Mouse (Mus musculus): ENCODE measurements around the gene Inppl1. TPM values are rescaled to one million over a fixed set of nuclear protein-coding genes. Genes with fewer than 3 reads are reported as not detected.

The Inppl1 gene
- polyA plus RNA-seq (2015; fragmentation: Nextera tagmentation; extraction: Ambion mirVana), result 49.4 and 56.6 TPM in 2 replicates

- H3K4me3 ChIP-seq, result peak within 1 kb of the TSS; percentile 85
- H3K9ac ChIP-seq, result peak within 1 kb of the TSS; percentile 82
- H3K4me1 ChIP-seq, result peaks cover 31% of the 10 kb centered on the region
- peak within 1 kb of the TSS; percentile 98 for H3K27ac ChIP-seq
- H3K9me3 ChIP-seq, result no peaks in the 10 kb centered on the region
- H3K4me2 ChIP-seq, result peak within 1 kb of the TSS; percentile 84
- WGBS, result under 1% methylated on average over 62 of the region's 64 CpGs
- peak; percentile 80 for ATAC-seq (ENCODE audit: insufficient number of reproducible peaks, low FRiP score, low TSS enrichment, low read depth)
- peaks cover 11% of the 10 kb centered on the region for H3K36me3 ChIP-seq
- H3K27me3 ChIP-seq, result no peaks in the 10 kb centered on the region
Observed at GRCm38 (mm10) chr7:101837606-101838471, at the start of gene Inppl1. Gene Inppl1 (minus strand): TSS chr7:101838229.

GRCm38 (mm10) chr7:101886274-101886673 lies 48.2 kb upstream of the Inppl1 start:
- 83% methylated on average over 6 of the region's 6 CpGs for WGBS

DNA sequence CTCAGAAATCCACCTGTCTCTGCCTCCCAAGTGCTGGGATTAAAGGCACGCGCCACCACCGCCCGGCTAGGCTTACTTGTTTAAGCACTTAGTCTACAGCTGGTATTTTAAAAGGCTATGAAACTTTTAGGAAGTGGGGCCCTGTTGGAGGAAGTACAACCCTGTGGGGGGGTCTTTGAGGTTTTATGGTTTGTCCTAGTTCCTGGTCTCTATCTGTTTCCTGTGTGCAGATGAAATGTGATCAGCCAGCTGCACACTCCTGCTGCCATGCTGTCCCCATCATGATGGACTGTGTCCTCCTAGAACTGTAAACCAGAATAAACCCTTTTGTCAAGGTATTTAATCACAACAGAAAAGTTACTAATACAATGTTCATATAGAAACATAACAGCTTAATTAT lies 46.1 kb upstream of the Inppl1 start:
- Histone ChIP-seq H3K4me1 (no peaks in the 10 kb centered on the region), H3K4me3 (no peak overlapping the region), H3K9me3 (no peaks in the 10 kb centered on the region), H3K9ac (no peak overlapping the region), H3K27ac (no peak overlapping the region), H3K4me2 (no peak overlapping the region), H3K36me3 (no peaks in the 10 kb centered on the region), H3K27me3 (no peaks in the 10 kb centered on the region)
- 84% methylated on average over 4 of the region's 4 CpGs for WGBS
- no peak for ATAC-seq (ENCODE audit: insufficient number of reproducible peaks, low FRiP score, low TSS enrichment, low read depth)

More at GRCm38 (mm10) chr7:101886274-101886673, 48.2 kb upstream of the Inppl1 start:
- H3K27ac ChIP-seq, result no peak overlapping the region
- no peak overlapping the region for H3K9ac ChIP-seq
- ATAC-seq (ENCODE audit: insufficient number of reproducible peaks, low FRiP score, low TSS enrichment, low read depth), result no peak
- H3K4me2 ChIP-seq, result no peak overlapping the region
- H3K4me1 ChIP-seq, result no peaks in the 10 kb centered on the region
- H3K4me3 ChIP-seq, result no peak overlapping the region
- H3K27me3 ChIP-seq, result no peaks in the 10 kb centered on the region
- no peaks in the 10 kb centered on the region for H3K9me3 ChIP-seq
- H3K36me3 ChIP-seq, result no peaks in the 10 kb centered on the region

- no peak for ATAC-seq (ENCODE audit: insufficient number of reproducible peaks, low FRiP score, low TSS enrichment, low read depth)
- no peak overlapping the region for H3K4me2 ChIP-seq
- no peaks in the 10 kb centered on the region for H3K36me3 ChIP-seq
- no peak overlapping the region for H3K27ac ChIP-seq
- no peak overlapping the region for H3K4me3 ChIP-seq
- H3K27me3 ChIP-seq, result no peaks in the 10 kb centered on the region
- H3K9ac ChIP-seq, result no peak overlapping the region
- H3K9me3 ChIP-seq, result no peaks in the 10 kb centered on the region
- no peaks in the 10 kb centered on the region for H3K4me1 ChIP-seq
- WGBS, result 71% methylated on average over 9 of the region's 9 CpGs
Observed at GRCm38 (mm10) chr7:101882413-101883154, 44.6 kb upstream of the Inppl1 start.

DNA sequence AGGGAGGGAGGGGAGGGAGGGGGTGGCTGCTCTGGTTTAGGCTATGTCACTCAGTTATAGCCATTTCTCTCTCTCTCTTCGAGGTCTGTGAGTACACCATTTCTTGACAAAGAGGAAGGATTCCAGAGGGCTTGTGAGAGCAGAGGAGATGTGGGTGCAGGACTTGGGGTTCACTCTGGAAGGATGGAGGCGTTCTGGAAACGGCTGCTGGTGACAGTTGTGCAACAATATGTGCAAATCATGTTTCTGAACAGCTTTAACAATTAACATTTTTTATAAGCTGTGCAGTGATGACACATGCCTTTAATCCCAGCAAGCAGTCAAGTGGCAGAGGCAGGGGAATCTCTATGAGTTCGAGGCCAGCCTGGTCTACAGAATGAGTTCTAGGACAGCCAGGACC lies 42.8 kb upstream of the Inppl1 start:
- Histone ChIP-seq H3K27ac (no peak overlapping the region), H3K9me3 (no peaks in the 10 kb centered on the region), H3K4me2 (no peak overlapping the region), H3K4me1 (no peaks in the 10 kb centered on the region), H3K27me3 (no peaks in the 10 kb centered on the region), H3K4me3 (no peak overlapping the region), H3K36me3 (no peaks in the 10 kb centered on the region), H3K9ac (no peak overlapping the region)
- WGBS, result 74% methylated on average over 4 of the region's 4 CpGs
- no peak for ATAC-seq (ENCODE audit: insufficient number of reproducible peaks, low FRiP score, low TSS enrichment, low read depth)

- 94% methylated on average over 1 of the region's 1 CpGs for WGBS
- no peak overlapping the region for H3K4me2 ChIP-seq
- H3K4me1 ChIP-seq, result no peaks in the 10 kb centered on the region
- no peaks in the 10 kb centered on the region for H3K9me3 ChIP-seq
- no peaks in the 10 kb centered on the region for H3K27me3 ChIP-seq
- H3K4me3 ChIP-seq, result no peak overlapping the region
- no peak overlapping the region for H3K9ac ChIP-seq
- no peak for ATAC-seq (ENCODE audit: insufficient number of reproducible peaks, low FRiP score, low TSS enrichment, low read depth)
- H3K36me3 ChIP-seq, result no peaks in the 10 kb centered on the region
- H3K27ac ChIP-seq, result no peak overlapping the region
Observed at GRCm38 (mm10) chr7:101875978-101876377, 37.9 kb upstream of the Inppl1 start.

DNA sequence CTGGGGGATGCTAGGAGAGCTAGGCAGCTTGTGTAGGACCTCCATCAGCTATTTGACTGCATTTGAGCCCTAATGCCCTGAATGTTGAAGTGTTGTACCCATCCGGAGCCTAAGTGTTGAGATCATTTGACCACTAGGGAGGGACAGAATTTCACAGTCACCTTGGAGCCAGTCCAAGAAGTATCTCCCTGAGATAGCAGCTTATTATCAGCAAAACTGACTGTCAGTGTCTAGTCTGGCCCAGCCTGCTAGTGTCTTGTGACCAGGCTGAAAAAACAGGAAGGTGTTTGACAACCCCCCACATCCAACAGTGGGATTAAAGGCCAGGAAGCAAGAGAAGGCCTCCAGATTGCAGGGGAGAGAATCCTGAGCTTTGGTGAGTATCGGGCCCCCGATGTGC lies 33.3 kb upstream of the Inppl1 start:
- no peaks in the 10 kb centered on the region for H3K9me3 ChIP-seq
- no peak overlapping the region for H3K4me3 ChIP-seq
- H3K27me3 ChIP-seq, result no peaks in the 10 kb centered on the region
- no peak overlapping the region for H3K27ac ChIP-seq
- H3K36me3 ChIP-seq, result no peaks in the 10 kb centered on the region
- no peak for ATAC-seq (ENCODE audit: insufficient number of reproducible peaks, low FRiP score, low TSS enrichment, low read depth)
- no peak overlapping the region for H3K4me2 ChIP-seq
- WGBS, result 83% methylated on average over 3 of the region's 3 CpGs
- H3K4me1 ChIP-seq, result no peaks in the 10 kb centered on the region
- no peak overlapping the region for H3K9ac ChIP-seq

GRCm38 (mm10) chr7:101870629-101871028 lies 32.6 kb upstream of the Inppl1 start, which contains the start of gene Folr1:
Gene Folr1 (minus strand): TSS chr7:101870788.
- ATAC-seq (ENCODE audit: insufficient number of reproducible peaks, low FRiP score, low TSS enrichment, low read depth), result no peak
- Histone ChIP-seq H3K9ac (no peak within 1 kb of the TSS), H3K4me3 (no peak within 1 kb of the TSS), H3K9me3 (no peaks in the 10 kb centered on the region), H3K27ac (no peak within 1 kb of the TSS), H3K36me3 (no peaks in the 10 kb centered on the region), H3K4me2 (no peak within 1 kb of the TSS), H3K4me1 (no peaks in the 10 kb centered on the region), H3K27me3 (no peaks in the 10 kb centered on the region)
- WGBS, result 42% methylated on average over 2 of the region's 2 CpGs

GRCm38 (mm10) chr7:101869163-101869500 lies 31.1 kb upstream of the Inppl1 start:
- Histone ChIP-seq H3K9me3 (no peaks in the 10 kb centered on the region), H3K9ac (no peak overlapping the region), H3K36me3 (no peaks in the 10 kb centered on the region), H3K4me2 (no peak overlapping the region), H3K4me1 (no peaks in the 10 kb centered on the region), H3K27ac (no peak overlapping the region), H3K4me3 (no peak overlapping the region), H3K27me3 (no peaks in the 10 kb centered on the region)
- ATAC-seq (ENCODE audit: insufficient number of reproducible peaks, low FRiP score, low TSS enrichment, low read depth), result no peak
- 66% methylated on average over 7 of the region's 7 CpGs for WGBS

DNA sequence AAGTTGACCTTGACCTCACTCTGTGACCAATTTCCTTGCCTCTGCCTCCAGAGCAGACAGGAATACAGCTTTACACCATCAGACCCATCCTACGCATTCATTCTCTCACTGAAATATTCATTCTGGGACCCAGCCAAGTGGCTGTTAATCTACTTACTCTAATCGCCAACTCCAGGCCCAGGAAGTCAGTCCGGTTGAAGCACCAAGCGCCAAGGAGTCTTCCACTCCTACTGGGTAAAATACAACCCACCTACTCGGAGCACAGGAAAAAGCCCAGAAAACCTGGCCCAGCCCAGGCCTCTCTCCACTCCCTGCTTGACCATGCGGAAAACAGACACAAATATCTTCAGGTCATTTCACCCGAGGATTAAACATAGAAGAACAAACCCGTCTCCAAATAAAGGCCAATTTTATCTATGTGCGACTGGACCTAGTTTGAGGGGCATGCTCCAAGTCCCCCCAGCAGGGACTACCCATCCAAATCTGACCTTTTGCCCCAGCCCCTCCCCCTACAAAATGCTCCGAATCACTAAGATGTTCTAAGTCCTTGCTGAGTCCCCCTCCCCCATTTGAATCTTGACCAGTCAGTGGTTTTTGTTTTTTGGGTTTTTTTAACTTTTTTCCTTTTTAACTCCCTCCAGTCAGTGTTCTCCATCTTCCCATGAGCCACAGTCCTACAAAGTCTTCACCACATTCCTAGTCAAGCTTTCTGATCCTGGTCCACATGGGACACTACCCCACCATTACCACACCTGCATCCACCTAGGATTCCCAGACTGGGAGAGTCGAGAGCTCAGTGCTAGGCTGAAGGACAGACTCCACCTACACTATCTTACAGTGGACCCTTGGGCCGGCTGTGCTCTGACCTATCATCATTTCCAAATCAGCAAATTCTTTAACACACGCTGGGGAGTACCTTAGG lies 30.5 kb upstream of the Inppl1 start:
- no peak for ATAC-seq (ENCODE audit: insufficient number of reproducible peaks, low FRiP score, low TSS enrichment, low read depth)
- no peaks in the 10 kb centered on the region for H3K36me3 ChIP-seq
- H3K4me3 ChIP-seq, result no peak overlapping the region
- H3K9ac ChIP-seq, result no peak overlapping the region
- H3K9me3 ChIP-seq, result no peaks in the 10 kb centered on the region
- 76% methylated on average over 13 of the region's 13 CpGs for WGBS
- no peak overlapping the region for H3K4me2 ChIP-seq
- H3K27me3 ChIP-seq, result no peaks in the 10 kb centered on the region
- no peak overlapping the region for H3K27ac ChIP-seq
- no peaks in the 10 kb centered on the region for H3K4me1 ChIP-seq

DNA sequence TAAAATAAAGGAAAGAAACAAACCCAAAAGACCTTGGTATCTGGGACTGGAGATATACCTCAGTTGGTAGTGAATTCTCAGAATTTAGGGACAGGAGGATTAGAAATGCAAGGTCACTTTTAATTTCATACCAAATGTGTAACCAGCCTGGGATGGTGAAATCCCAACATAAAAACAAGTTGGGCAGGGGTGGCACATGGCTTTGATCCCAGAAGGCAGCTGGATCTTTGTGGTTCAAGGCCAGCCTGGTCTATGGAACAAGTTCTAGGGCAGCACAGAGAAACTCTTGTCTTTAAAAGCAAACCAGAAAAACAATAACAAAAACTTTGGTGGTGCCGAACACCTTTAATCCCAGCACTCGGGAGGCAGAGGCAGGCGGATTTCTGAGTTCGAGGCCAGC lies 29.5 kb upstream of the Inppl1 start:
- H3K27me3 ChIP-seq, result no peaks in the 10 kb centered on the region
- H3K4me2 ChIP-seq, result no peak overlapping the region
- no peak overlapping the region for H3K4me3 ChIP-seq
- 89% methylated on average over 4 of the region's 4 CpGs for WGBS
- no peaks in the 10 kb centered on the region for H3K4me1 ChIP-seq
- no peaks in the 10 kb centered on the region for H3K36me3 ChIP-seq
- H3K9me3 ChIP-seq, result no peaks in the 10 kb centered on the region
- ATAC-seq (ENCODE audit: insufficient number of reproducible peaks, low FRiP score, low TSS enrichment, low read depth), result no peak
- no peak overlapping the region for H3K27ac ChIP-seq
- H3K9ac ChIP-seq, result no peak overlapping the region
